Mouse (Mus musculus) ES-Bruce4 (cell line): ENCODE measurements at regions not wholly inside any gene's neighbourhood (a gene's known extent, or its start where the extent isn't known, plus 50 kb on each side); places are given as distances from the start of the nearest gene placed in this dataset.
"Not testable (repeated sequence)": the region's sequence is repeated elsewhere in the genome, so short reads cannot be mapped to it uniquely, and the experiment has no call there.

Source experiments
- H3K27ac ChIP-seq: 2 replicates; pipeline ENCODE4 v1.5.1; 2012; ENCODE audit warnings: low read length, inconsistent platforms; ENCODE audit not compliant: insufficient read depth
- H3K27me3 ChIP-seq: 2 replicates; pipeline ENCODE4 v1.6.1; 2012; ENCODE audit warnings: mild to moderate bottlenecking, low read length, inconsistent platforms; ENCODE audit not compliant: control insufficient read depth, poor library complexity, insufficient read depth, severe bottlenecking
- H3K36me3 ChIP-seq: 2 replicates; pipeline ENCODE4 v1.6.1; 2012; ENCODE audit warnings: inconsistent platforms, mild to moderate bottlenecking, low read length, moderate library complexity; ENCODE audit not compliant: control insufficient read depth, poor library complexity, insufficient read depth, severe bottlenecking
- H3K4me1 ChIP-seq: one replicate; pipeline ENCODE4 v1.8.1; 2011; ENCODE audit warnings: low read length; ENCODE audit not compliant: control insufficient read depth, insufficient read depth
- H3K4me3 ChIP-seq: 2 replicates; pipeline ENCODE4 v1.5.1; 2011; ENCODE audit warnings: low read depth, mild to moderate bottlenecking, low read length
- H3K9ac ChIP-seq: 2 replicates; pipeline ENCODE4 v1.6.1; 2012; ENCODE audit warnings: low read depth, mild to moderate bottlenecking, inconsistent platforms; ENCODE audit not compliant: poor library complexity, severe bottlenecking
- H3K9me3 ChIP-seq: replicated peaks from 2 replicates; pipeline ENCODE4 v1.6.1; 2012; ENCODE audit warnings: mild to moderate bottlenecking, low read length, inconsistent platforms; ENCODE audit not compliant: control insufficient read depth, poor library complexity, insufficient read depth, severe bottlenecking
- CTCF ChIP-seq: IDR thresholded peaks from one replicate; pipeline ENCODE4 v1.8.1; 2011; ENCODE audit warnings: low read depth, low read length
- EP300 ChIP-seq: IDR thresholded peaks from 2 replicates; pipeline ENCODE4 v1.6.1; 2011; ENCODE audit warnings: low read depth, low read length; ENCODE audit not compliant: insufficient read depth
- POLR2A ChIP-seq: IDR thresholded peaks from one replicate; pipeline ENCODE4 v1.8.1; 2011; ENCODE audit warnings: low read length; ENCODE audit not compliant: insufficient read depth

- Histone ChIP-seq H3K4me1 (no peaks in the 10 kb centered on the region), H3K27ac (no peak overlapping the region), H3K4me3 (no peak overlapping the region), H3K27me3 (no peaks in the 10 kb centered on the region), H3K36me3 (no peaks in the 10 kb centered on the region), H3K9me3 (no peaks in the 10 kb centered on the region), H3K9ac (no peak overlapping the region)
- TF ChIP-seq EP300 (no peak), CTCF (no peak), POLR2A (no peak)
Measured at GRCm38 (mm10) chr12:70660388-70660787, 164.9 kb upstream of the Frmd6 start.

DNA sequence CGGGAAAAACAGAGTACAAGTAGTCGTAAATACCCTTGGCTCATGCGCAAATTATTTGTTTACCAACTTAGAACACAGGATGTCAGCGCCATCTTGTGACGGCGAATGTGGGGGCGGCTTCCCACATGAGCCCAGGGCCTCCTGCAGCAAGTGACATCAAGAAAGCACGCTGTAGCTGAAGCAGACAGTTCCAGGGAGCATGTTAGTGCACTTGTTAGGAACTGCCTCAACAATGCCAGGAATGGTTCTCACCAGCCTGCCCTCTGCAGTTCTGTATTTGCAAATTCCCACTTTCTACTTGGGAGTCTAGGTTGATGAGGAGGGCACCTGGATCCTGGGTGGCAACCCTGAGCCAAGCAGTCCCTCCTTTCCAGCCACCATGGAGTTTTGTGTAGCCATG is 157.2 kb upstream of the Frmd6 start:
- H3K27ac ChIP-seq, H3K9me3 ChIP-seq, H3K4me1 ChIP-seq, H3K4me3 ChIP-seq, H3K9ac ChIP-seq, H3K36me3 ChIP-seq, H3K27me3 ChIP-seq: not testable (repeated sequence)

DNA sequence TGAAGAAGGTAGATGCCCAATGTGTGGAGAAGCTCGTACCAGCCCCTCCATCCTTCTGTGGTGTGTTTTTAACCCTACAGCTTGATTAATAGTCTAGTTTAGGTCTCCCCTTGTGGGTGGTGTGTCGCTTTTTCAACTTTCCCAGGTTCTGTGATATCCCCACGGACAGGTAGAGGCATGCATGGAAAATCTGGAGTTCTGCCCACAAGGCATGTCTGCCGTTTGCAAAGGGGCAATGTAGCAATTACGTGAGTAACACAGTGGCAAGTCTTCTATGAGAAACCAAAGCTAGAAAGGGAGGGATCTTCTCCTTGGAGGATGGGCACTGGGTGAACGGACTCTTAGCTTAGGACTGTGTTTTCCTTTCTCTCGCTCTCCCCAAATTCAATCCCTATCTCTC is 153.2 kb upstream of the Frmd6 start:
- Histone ChIP-seq H3K9ac (no peak overlapping the region), H3K36me3 (no peaks in the 10 kb centered on the region)
- TF ChIP-seq POLR2A (no peak), CTCF (no peak), EP300 (no peak)

GRCm38 (mm10) chr12:70673188-70673587 is 152.1 kb upstream of the Frmd6 start:
- H3K9me3 ChIP-seq, result peaks cover 6% of the 10 kb centered on the region
- H3K27ac ChIP-seq, result no peak overlapping the region
- TF ChIP-seq CTCF, result no peak
- no peak for TF ChIP-seq EP300
- no peak for TF ChIP-seq POLR2A
- H3K4me1 ChIP-seq, result no peaks in the 10 kb centered on the region
- no peaks in the 10 kb centered on the region for H3K27me3 ChIP-seq
- H3K36me3 ChIP-seq, result no peaks in the 10 kb centered on the region
- no peak overlapping the region for H3K4me3 ChIP-seq
- H3K9ac ChIP-seq, result no peak overlapping the region

More for the DNA sequence above, 153.2 kb upstream of the Frmd6 start:
- H3K4me3 ChIP-seq, result no peak overlapping the region
- H3K4me1 ChIP-seq, result no peaks in the 10 kb centered on the region
- no peak overlapping the region for H3K27ac ChIP-seq
- H3K27me3 ChIP-seq, result no peaks in the 10 kb centered on the region
- peaks cover 6% of the 10 kb centered on the region for H3K9me3 ChIP-seq

- H3K4me1 ChIP-seq, result no peaks in the 10 kb centered on the region
- no peak overlapping the region for H3K9ac ChIP-seq
- TF ChIP-seq POLR2A, result no peak
- no peak for TF ChIP-seq EP300
- H3K27me3 ChIP-seq, result no peaks in the 10 kb centered on the region
- H3K9me3 ChIP-seq, result no peaks in the 10 kb centered on the region; the same call in none of the 2 replicates
- no peaks in the 10 kb centered on the region for H3K36me3 ChIP-seq
- no peak overlapping the region for H3K4me3 ChIP-seq
- H3K27ac ChIP-seq, result no peak overlapping the region
Measured at GRCm38 (mm10) chr12:70674144-70674543, 151.2 kb upstream of the Frmd6 start.

GRCm38 (mm10) chr12:70675846-70676245 is 149.5 kb upstream of the Frmd6 start:
- no peaks in the 10 kb centered on the region for H3K4me1 ChIP-seq
- TF ChIP-seq EP300, result no peak
- no peak for TF ChIP-seq POLR2A
- no peak for TF ChIP-seq CTCF
- H3K27me3 ChIP-seq, result no peaks in the 10 kb centered on the region
- no peak overlapping the region for H3K9ac ChIP-seq
- no peaks in the 10 kb centered on the region; the same call in none of the 2 replicates for H3K9me3 ChIP-seq
- H3K4me3 ChIP-seq, result no peak overlapping the region
- no peaks in the 10 kb centered on the region for H3K36me3 ChIP-seq
- no peak overlapping the region for H3K27ac ChIP-seq
